Mouse (Mus musculus) stomach, postnatal 0 days (tissue): ENCODE results near the gene Il33.

Experiments used
- CTCF ChIP-seq: IDR thresholded peaks from 2 replicates; pipeline ENCODE4 v1.5.1; 2016; ENCODE audit warnings: antibody characterized with exemption, low read depth, mild to moderate bottlenecking, moderate library complexity
- EP300 ChIP-seq: optimal IDR thresholded peaks from 2 replicates; pipeline ENCODE3; 2016; ENCODE audit warnings: antibody characterized with exemption

- TF ChIP-seq CTCF (no peak), EP300 (no peak)
These were observed 16.3 kb downstream of the Il33 start for GRCm38 (mm10) chr19:29941208-29941607.
